Mouse (Mus musculus) kidney, embryonic 16.5 days (tissue): ENCODE measurements around the gene Tmem151b. TPM values are rescaled to one million over a fixed set of nuclear protein-coding genes. Genes with fewer than 3 reads are reported as not detected.

Experiments
- ATAC-seq: fragments of 200-750 bp; cut with Nextera tagmentation; 2 replicates; pipeline ENCODE4 v1.8.0; 2017; ENCODE audit warnings: moderate TSS enrichment; ENCODE audit not compliant: low FRiP score, low TSS enrichment
- H3K27ac ChIP-seq: fragments of 300-500 bp; sonication (generic); 2 replicates; pipeline ENCODE4 v1.5.1; 2014; ENCODE audit warnings: low read length
- H3K27me3 ChIP-seq: fragments of 300-500 bp; sonication (generic); 2 replicates; pipeline ENCODE4 v1.6.1; 2014; ENCODE audit warnings: low read length, control low read depth, mixed read lengths; ENCODE audit not compliant: insufficient read depth
- H3K36me3 ChIP-seq: fragments of 300-500 bp; sonication (generic); 2 replicates; pipeline ENCODE4 v1.6.1; 2014; ENCODE audit warnings: low read length, control low read depth, mixed read lengths; ENCODE audit not compliant: insufficient read depth
- H3K4me1 ChIP-seq: fragments of 300-500 bp; sonication (generic); 2 replicates; pipeline ENCODE4 v1.6.1; 2014; ENCODE audit warnings: low read length, control low read depth, mixed read lengths; ENCODE audit not compliant: insufficient read depth
- H3K4me2 ChIP-seq: fragments of 300-500 bp; sonication (generic); replicated peaks from 2 replicates; pipeline ENCODE4 v1.6.1; 2014; ENCODE audit warnings: low read depth, low read length
- H3K4me3 ChIP-seq: fragments of 300-500 bp; sonication (generic); 2 replicates; pipeline ENCODE4 v1.5.1; 2014; ENCODE audit warnings: mild to moderate bottlenecking, low read length
- H3K9ac ChIP-seq: fragments of 300-500 bp; sonication (generic); replicated peaks from 2 replicates; pipeline ENCODE4 v1.6.1; 2014; ENCODE audit warnings: low read length
- H3K9me3 ChIP-seq: fragments of 300-500 bp; sonication (generic); 2 replicates; pipeline ENCODE4 v1.6.1; 2016; ENCODE audit warnings: low read length, control low read depth
- WGBS: fragments of 180-500 bp; shearing (Covaris S2); extraction: QIAGEN DNeasy Blood & Tissue Kit; methylation state at CpG from one replicate; pipeline ENCODE4 v1.1.7; 2014; 5-methylcytosine and 5-hydroxymethylcytosine counted together
- polyA plus RNA-seq: library from polyadenylated mRNA; unstranded; fragments of >200 nt; fragmentation: Nextera tagmentation; extraction: Ambion mirVana; gene quantifications from 2 replicates; pipeline ENCODE4 v1.2.1, GENCODE M21; 2015

Gene Tmem151b
- polyA plus RNA-seq, 1 experiment from 2014 or later: 3.8 TPM

- Histone ChIP-seq H3K4me1 (peaks cover 2% of the 10 kb centered on the region), H3K36me3 (no peaks in the 10 kb centered on the region), H3K27me3 (peaks cover 76% of the 10 kb centered on the region), H3K9ac (no peak overlapping the region), H3K9me3 (no peaks in the 10 kb centered on the region), H3K27ac (no peak overlapping the region), H3K4me3 (no peak overlapping the region), H3K4me2 (no peak overlapping the region)
- WGBS: 74% methylated on average over 21 of the region's 21 CpGs
- ATAC-seq: no peak
Measured at GRCm38 (mm10) chr17:45539664-45540063, 9.8 kb downstream of the Tmem151b start.

- no peak overlapping the region for H3K27ac ChIP-seq
- peaks cover 73% of the 10 kb centered on the region for H3K27me3 ChIP-seq
- whole genome bisulfite sequencing: 65% methylated on average over 4 of the region's 4 CpGs
- H3K4me1 ChIP-seq: no peaks in the 10 kb centered on the region
- H3K4me3 ChIP-seq: no peak overlapping the region
- no peaks in the 10 kb centered on the region for H3K9me3 ChIP-seq
- H3K4me2 ChIP-seq: no peak overlapping the region
- no peaks in the 10 kb centered on the region for H3K36me3 ChIP-seq
- no peak overlapping the region for H3K9ac ChIP-seq
- ATAC-seq: no peak
Measured at GRCm38 (mm10) chr17:45538394-45538793, 11.1 kb downstream of the Tmem151b start.

DNA sequence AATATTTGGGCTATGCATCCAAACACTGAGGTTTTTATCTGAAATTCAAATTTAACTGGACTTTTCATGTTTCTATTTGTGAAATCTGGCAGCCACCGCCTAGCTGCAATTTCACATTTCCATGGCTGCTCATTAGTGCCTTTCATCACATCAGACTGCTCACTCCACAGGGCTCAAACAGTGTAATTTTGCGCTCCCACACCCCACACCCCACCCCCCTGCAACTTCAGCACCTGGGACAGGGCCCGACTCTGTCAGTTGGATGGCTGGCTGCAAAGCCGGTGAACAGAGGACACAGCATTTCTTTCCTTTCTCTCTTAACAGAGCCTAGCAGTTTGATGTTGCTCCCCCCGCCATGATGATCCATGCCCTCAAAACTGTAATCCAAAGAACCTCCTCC is 13.2 kb downstream of the Tmem151b start:
- H3K4me1 ChIP-seq: no peaks in the 10 kb centered on the region
- WGBS: 10% methylated on average over 5 of the region's 5 CpGs
- H3K4me2 ChIP-seq: no peak overlapping the region
- H3K4me3 ChIP-seq: no peak overlapping the region
- no peak overlapping the region for H3K9ac ChIP-seq
- no peak; the same call in 1 of the 2 replicates for ATAC-seq
- no peaks in the 10 kb centered on the region for H3K36me3 ChIP-seq
- H3K9me3 ChIP-seq: no peaks in the 10 kb centered on the region
- H3K27me3 ChIP-seq: peaks cover 61% of the 10 kb centered on the region
- no peak overlapping the region for H3K27ac ChIP-seq

DNA sequence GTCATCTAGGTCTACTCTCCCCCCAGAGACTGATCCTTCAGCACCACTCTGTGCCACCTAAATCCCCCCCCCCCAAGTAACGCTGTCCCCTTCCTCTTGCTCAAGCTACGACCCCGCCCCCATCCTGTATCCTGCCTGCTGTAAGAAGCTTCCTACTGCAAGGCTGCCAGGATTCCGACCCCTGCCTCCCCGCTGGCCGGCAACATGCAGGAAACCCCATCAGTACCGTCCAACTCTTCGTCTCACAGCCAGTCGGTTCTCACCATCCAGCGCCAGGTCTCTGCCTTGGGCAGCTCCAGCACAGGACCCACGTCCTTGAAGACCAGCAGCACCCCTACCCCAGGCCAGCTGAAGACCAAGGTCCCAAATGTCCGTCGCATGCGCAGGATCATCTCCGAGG is 16.6 kb downstream of the Tmem151b start:
- H3K27ac ChIP-seq: no peak overlapping the region
- no peaks in the 10 kb centered on the region for H3K9me3 ChIP-seq
- H3K4me3 ChIP-seq: no peak overlapping the region
- H3K4me2 ChIP-seq: no peak overlapping the region
- no peaks in the 10 kb centered on the region for H3K36me3 ChIP-seq
- H3K4me1 ChIP-seq: no peaks in the 10 kb centered on the region
- H3K27me3 ChIP-seq: peaks cover 50% of the 10 kb centered on the region
- H3K9ac ChIP-seq: no peak overlapping the region
- 52% methylated on average over 15 of the region's 15 CpGs for WGBS
- ATAC-seq: no peak

DNA sequence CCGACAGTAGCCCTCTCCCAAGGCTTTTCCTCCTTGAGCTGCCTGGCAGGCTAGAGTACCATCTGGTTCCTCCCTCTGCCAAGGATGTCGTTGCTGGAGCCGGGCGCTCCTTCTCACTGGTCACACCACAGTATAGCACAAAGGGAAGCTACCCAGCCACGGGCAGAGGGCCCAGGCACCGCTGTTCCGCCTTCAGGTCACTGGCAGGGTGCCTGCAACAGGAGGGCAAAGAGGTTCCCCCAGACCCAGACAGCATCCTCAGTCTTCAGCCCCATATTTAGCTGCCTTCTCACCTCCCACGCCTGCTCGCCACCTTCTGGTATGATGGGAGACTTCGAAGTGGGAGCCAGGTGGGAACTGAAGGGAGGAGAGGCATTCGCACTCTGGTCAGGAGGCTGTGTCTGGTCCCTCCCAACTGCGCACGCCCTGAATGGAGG is 19.1 kb downstream of the Tmem151b start:
- WGBS: 45% methylated on average over 13 of the region's 13 CpGs
- H3K27me3 ChIP-seq: peaks cover 31% of the 10 kb centered on the region
- ATAC-seq: no peak

GRCm38 (mm10) chr17:45526571-45526970 is 22.9 kb downstream of the Tmem151b start:
- Histone ChIP-seq H3K27ac (no peak overlapping the region), H3K4me3 (no peak overlapping the region), H3K27me3 (peaks cover 21% of the 10 kb centered on the region), H3K4me2 (no peak overlapping the region), H3K4me1 (peaks cover 7% of the 10 kb centered on the region; the same call in 1 of the 2 replicates), H3K9me3 (no peaks in the 10 kb centered on the region), H3K36me3 (no peaks in the 10 kb centered on the region), H3K9ac (no peak overlapping the region)
- ATAC-seq: no peak
- 20% methylated on average over 5 of the region's 5 CpGs for WGBS

More for the DNA sequence above, 19.1 kb downstream of the Tmem151b start:
- H3K36me3 ChIP-seq: no peaks in the 10 kb centered on the region
- no peak overlapping the region for H3K4me2 ChIP-seq
- H3K9me3 ChIP-seq: no peaks in the 10 kb centered on the region
- no peak overlapping the region for H3K27ac ChIP-seq
- H3K9ac ChIP-seq: no peak overlapping the region
- no peak overlapping the region for H3K4me3 ChIP-seq
- H3K4me1 ChIP-seq: peaks cover 2% of the 10 kb centered on the region; the same call in 1 of the 2 replicates

- Histone ChIP-seq H3K27me3 (peaks cover 13% of the 10 kb centered on the region; the same call in 1 of the 2 replicates), H3K9me3 (no peaks in the 10 kb centered on the region), H3K36me3 (0 out of 2 replicates have a peak, but pooled peaks cover 8% of the 10 kb centered on the region), H3K27ac (no peak overlapping the region), H3K4me3 (no peak overlapping the region), H3K4me1 (peaks cover 7% of the 10 kb centered on the region; the same call in 1 of the 2 replicates), H3K4me2 (no peak overlapping the region), H3K9ac (no peak overlapping the region)
- no peak for ATAC-seq
- WGBS: 42% methylated on average over 4 of the region's 4 CpGs
Measured at GRCm38 (mm10) chr17:45524961-45525360, 24.5 kb downstream of the Tmem151b start.

- Histone ChIP-seq H3K4me1 (peaks cover 7% of the 10 kb centered on the region; the same call in 1 of the 2 replicates), H3K36me3 (0 out of 2 replicates have a peak, but pooled peaks cover 17% of the 10 kb centered on the region), H3K27me3 (peaks cover 13% of the 10 kb centered on the region; the same call in 1 of the 2 replicates), H3K4me2 (peak within 1 kb of the TSS; percentile 67), H3K9ac (peak within 1 kb of the TSS; percentile 54), H3K27ac (no peak within 1 kb of the TSS), H3K9me3 (no peaks in the 10 kb centered on the region), H3K4me3 (peak within 1 kb of the TSS; percentile 48)
- WGBS: under 1% methylated on average over 21 of the region's 21 CpGs
- peak; percentile 75; the same call in 1 of the 2 replicates for ATAC-seq
Measured at GRCm38 (mm10) chr17:45523263-45523662, 26.2 kb downstream of the Tmem151b start, which contains the start of gene Tcte1. Gene Tcte1, plus strand, starts transcription at chr17:45523434.

GRCm38 (mm10) chr17:45520136-45520535 is 29.3 kb downstream of the Tmem151b start:
- H3K4me1 ChIP-seq: peaks cover 4% of the 10 kb centered on the region; the same call in 1 of the 2 replicates
- no peak overlapping the region for H3K4me3 ChIP-seq
- H3K9ac ChIP-seq: no peak overlapping the region
- H3K27me3 ChIP-seq: peaks cover 13% of the 10 kb centered on the region; the same call in 1 of the 2 replicates
- no peak overlapping the region for H3K4me2 ChIP-seq
- peaks cover 22% of the 10 kb centered on the region; the same call in 1 of the 2 replicates for H3K36me3 ChIP-seq
- H3K27ac ChIP-seq: no peak overlapping the region
- ATAC-seq: no peak
- H3K9me3 ChIP-seq: no peaks in the 10 kb centered on the region
- 69% methylated on average over 11 of the region's 11 CpGs for WGBS

GRCm38 (mm10) chr17:45518766-45519475 is 30.6 kb downstream of the Tmem151b start:
- H3K27me3 ChIP-seq: 0 out of 2 replicates have a peak, but pooled peaks cover 3% of the 10 kb centered on the region
- no peaks in the 10 kb centered on the region for H3K9me3 ChIP-seq
- H3K36me3 ChIP-seq: peaks cover 22% of the 10 kb centered on the region; the same call in 1 of the 2 replicates
- H3K4me3 ChIP-seq: no peak overlapping the region
- H3K27ac ChIP-seq: no peak overlapping the region
- no peak overlapping the region for H3K9ac ChIP-seq
- no peak overlapping the region for H3K4me2 ChIP-seq
- WGBS: 70% methylated on average over 12 of the region's 12 CpGs
- no peak for ATAC-seq
- H3K4me1 ChIP-seq: peaks cover 4% of the 10 kb centered on the region; the same call in 1 of the 2 replicates
